Mouse (Mus musculus) E14TG2a.4 (cell line): Measurements from ENCODE around the gene Eef2k.

Experiments
- H3K27me3 ChIP-seq: 2 replicates; pipeline ENCODE4 v1.6.1; 2014; ENCODE audit warnings: low read length, control low read depth; ENCODE audit not compliant: insufficient read depth
- H3K36me3 ChIP-seq: 2 replicates; pipeline ENCODE4 v1.6.1; 2014; ENCODE audit warnings: low read length, control low read depth; ENCODE audit not compliant: insufficient read depth
- H3K4me1 ChIP-seq: replicated peaks from 2 replicates; pipeline ENCODE4 v1.6.1; 2014; ENCODE audit warnings: low read depth, low read length, control low read depth
- H3K4me3 ChIP-seq: replicated peaks from 2 replicates; pipeline ENCODE4 v1.5.1; 2014; ENCODE audit warnings: mild to moderate bottlenecking, low read length
- H3K9me3 ChIP-seq: 2 replicates; pipeline ENCODE4 v1.6.1; 2014; ENCODE audit warnings: low read length, control low read depth
- CTCF ChIP-seq: conservative IDR thresholded peaks from 2 replicates; pipeline ENCODE4 v1.5.1; 2014; ENCODE audit warnings: low read length
- NANOG ChIP-seq: IDR thresholded peaks from 2 replicates; pipeline ENCODE4 v1.6.1; 2014; ENCODE audit warnings: borderline replicate concordance, low read length, mixed read lengths
- POU5F1 ChIP-seq: IDR thresholded peaks from 2 replicates; pipeline ENCODE4 v1.6.1; 2014; ENCODE audit warnings: low read length, borderline replicate concordance

The Eef2k gene

GRCm38 (mm10) chr7:120869883-120870282 lies 27.3 kb downstream of the Eef2k start:
- Histone ChIP-seq H3K27me3 (peaks cover 3% of the 10 kb centered on the region; the same call in 1 of the 2 replicates), H3K36me3 (no peaks in the 10 kb centered on the region), H3K9me3 (no peaks in the 10 kb centered on the region), H3K4me1 (peaks cover 15% of the 10 kb centered on the region), H3K4me3 (no peak overlapping the region)
- TF ChIP-seq NANOG (no peak), CTCF (no peak), POU5F1 (no peak)

- peaks cover 15% of the 10 kb centered on the region for H3K4me1 ChIP-seq
- H3K36me3 ChIP-seq: no peaks in the 10 kb centered on the region
- no peaks in the 10 kb centered on the region for H3K9me3 ChIP-seq
- H3K27me3 ChIP-seq: peaks cover 3% of the 10 kb centered on the region; the same call in 1 of the 2 replicates
- H3K4me3 ChIP-seq: no peak overlapping the region
- TF ChIP-seq CTCF: no peak
- no peak for TF ChIP-seq NANOG
- TF ChIP-seq POU5F1: no peak
Measured at GRCm38 (mm10) chr7:120870431-120871008, 27.9 kb downstream of the Eef2k start.

DNA sequence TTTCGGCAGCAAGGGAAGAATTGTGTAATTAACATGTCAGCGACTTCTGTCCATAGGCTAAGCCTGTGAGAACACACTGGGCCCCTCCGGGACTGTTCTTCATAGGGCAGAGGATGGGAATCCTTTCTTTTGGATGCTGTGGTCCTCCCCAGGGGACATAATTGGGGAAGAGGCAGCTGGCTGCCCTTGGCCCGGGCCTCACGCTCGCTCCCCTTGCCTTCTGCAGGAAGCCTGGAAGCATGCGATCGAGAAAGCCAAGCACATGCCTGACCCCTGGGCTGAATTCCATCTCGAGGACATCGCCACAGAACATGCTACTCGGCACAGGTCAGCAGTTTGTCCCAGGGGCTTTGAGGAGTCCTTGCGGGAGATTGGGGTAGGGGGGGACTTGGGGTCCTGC lies 30.5 kb downstream of the Eef2k start:
- Histone ChIP-seq H3K9me3 (no peaks in the 10 kb centered on the region), H3K36me3 (no peaks in the 10 kb centered on the region), H3K4me3 (no peak overlapping the region), H3K4me1 (peaks cover 13% of the 10 kb centered on the region; the same call in 1 of the 2 replicates), H3K27me3 (peaks cover 3% of the 10 kb centered on the region; the same call in 1 of the 2 replicates)
- TF ChIP-seq CTCF (no peak), NANOG (no peak), POU5F1 (no peak)

DNA sequence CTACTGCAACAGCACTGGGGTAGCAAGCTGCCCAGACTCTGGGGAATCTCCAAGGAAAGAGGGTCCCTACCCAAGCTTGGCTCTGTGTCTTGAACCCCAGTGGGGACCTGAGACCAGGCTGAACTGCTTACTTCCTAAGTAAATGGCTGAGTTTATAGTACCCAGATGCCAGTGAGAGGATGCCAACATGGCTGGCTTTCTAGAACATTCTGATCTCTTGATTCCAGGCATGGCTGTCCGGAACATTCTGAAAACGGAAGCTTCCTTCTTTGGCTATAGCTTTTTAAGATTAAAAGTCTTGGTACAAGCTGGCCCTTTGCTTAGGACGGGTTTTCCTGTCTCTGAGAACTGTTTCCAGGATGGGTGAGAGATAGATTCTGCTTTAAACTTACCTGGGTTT lies 31.4 kb downstream of the Eef2k start:
- H3K4me3 ChIP-seq: no peak overlapping the region
- TF ChIP-seq POU5F1 (no peak), CTCF (no peak), NANOG (no peak)
- H3K27me3 ChIP-seq: peaks cover 3% of the 10 kb centered on the region; the same call in 1 of the 2 replicates
- H3K9me3 ChIP-seq: no peaks in the 10 kb centered on the region
- H3K36me3 ChIP-seq: no peaks in the 10 kb centered on the region
- H3K4me1 ChIP-seq: peaks cover 13% of the 10 kb centered on the region; the same call in 1 of the 2 replicates

DNA sequence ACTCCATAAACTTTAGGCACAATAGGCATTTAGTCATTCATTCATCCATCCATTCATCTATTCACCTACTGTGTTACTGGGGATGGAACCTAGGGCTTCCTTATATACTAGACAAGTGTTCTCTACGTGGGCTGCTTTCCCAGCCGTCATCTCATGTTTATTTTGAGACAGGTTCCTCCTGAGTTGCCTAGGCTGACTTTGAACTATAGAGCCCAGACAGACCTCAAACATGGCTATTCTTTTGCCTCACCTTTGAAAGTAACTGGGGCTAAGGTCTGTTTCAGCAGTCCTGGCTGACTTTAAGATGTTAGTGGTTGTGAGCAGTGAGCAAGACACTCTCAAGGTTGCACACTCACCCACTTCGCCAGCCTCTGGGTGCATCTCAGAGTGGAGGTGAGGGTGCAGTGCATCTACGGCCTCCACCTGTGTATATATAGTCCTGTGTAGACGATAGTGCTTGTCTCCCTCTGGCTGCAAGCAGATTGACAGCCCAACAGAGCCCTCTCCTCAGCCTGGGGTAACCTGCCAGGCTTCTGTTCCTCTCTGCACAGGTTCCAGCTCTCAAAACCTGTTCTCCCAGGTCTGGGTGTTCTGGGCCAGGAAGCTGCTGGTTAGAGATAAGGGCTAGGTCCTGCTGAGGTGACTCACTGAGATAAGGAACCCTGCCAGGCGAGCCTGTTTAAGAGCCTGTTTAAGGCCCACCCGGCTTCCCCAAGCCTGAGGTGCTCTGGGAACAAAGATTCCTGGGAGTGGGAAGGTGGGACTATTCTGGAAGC lies 32.3 kb downstream of the Eef2k start:
- Histone ChIP-seq H3K9me3 (no peaks in the 10 kb centered on the region), H3K4me3 (no peak overlapping the region), H3K36me3 (0 out of 2 replicates have a peak, but pooled peaks cover 1% of the 10 kb centered on the region), H3K4me1 (peaks cover 13% of the 10 kb centered on the region; the same call in 1 of the 2 replicates), H3K27me3 (peaks cover 3% of the 10 kb centered on the region; the same call in 1 of the 2 replicates)
- no peak for TF ChIP-seq NANOG
- TF ChIP-seq POU5F1: no peak
- no peak for TF ChIP-seq CTCF

DNA sequence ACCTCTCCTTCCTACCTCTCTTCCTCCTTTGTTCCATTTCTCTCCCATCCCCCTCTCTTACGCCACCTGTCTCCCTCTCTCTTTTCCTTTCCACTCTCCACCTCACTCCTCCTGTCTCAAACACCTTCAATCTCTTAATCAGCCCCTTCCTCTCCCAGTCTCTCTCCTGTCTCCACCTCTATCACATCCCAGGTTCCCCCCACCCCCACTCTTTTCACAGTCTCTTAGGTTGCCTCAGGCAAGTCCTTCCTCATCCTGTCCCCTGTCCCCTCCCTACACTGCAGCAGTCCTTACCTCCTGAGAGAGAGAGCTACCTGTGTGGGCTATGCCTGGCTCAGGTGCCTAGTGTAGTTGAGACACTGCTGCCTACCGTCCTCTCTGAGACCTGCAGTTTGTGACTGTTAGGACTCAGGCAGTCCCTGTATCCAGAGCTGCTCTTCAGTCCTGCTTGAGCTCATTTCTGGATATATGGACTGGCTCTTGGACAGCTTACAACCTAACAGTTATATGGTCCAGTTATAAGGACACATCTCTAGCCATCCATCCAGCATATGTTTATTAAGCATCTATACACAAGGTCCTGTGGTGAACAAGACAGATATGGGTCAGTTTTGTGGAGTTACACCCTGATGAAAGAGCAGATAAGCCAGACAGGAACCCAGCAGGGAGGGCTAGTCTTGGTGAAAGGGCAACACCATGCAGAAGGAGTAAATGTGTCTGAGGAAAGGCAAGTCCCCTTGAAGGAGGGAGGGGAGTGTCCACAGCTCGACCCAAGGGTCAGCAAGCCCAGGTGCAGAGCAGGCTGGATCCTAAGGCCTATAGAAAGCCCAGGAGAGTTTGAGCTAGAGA lies 33.1 kb downstream of the Eef2k start:
- no peak for TF ChIP-seq CTCF
- TF ChIP-seq POU5F1: no peak
- TF ChIP-seq NANOG: no peak
- Histone ChIP-seq H3K36me3 (peaks cover 9% of the 10 kb centered on the region), H3K4me1 (peaks cover 13% of the 10 kb centered on the region; the same call in 1 of the 2 replicates), H3K4me3 (no peak overlapping the region), H3K27me3 (peaks cover 3% of the 10 kb centered on the region; the same call in 1 of the 2 replicates), H3K9me3 (no peaks in the 10 kb centered on the region)

- Histone ChIP-seq H3K4me3 (no peak overlapping the region), H3K4me1 (peaks cover 13% of the 10 kb centered on the region; the same call in 1 of the 2 replicates), H3K9me3 (no peaks in the 10 kb centered on the region), H3K27me3 (peaks cover 3% of the 10 kb centered on the region; the same call in 1 of the 2 replicates), H3K36me3 (peaks cover 21% of the 10 kb centered on the region)
- no peak for TF ChIP-seq NANOG
- TF ChIP-seq POU5F1: no peak
- no peak for TF ChIP-seq CTCF
Measured at GRCm38 (mm10) chr7:120878271-120878670, 35.6 kb downstream of the Eef2k start.

GRCm38 (mm10) chr7:120879972-120880371 lies 37.3 kb downstream of the Eef2k start:
- Histone ChIP-seq H3K4me1 (peaks cover 12% of the 10 kb centered on the region; the same call in 1 of the 2 replicates), H3K36me3 (peaks cover 31% of the 10 kb centered on the region), H3K27me3 (no peaks in the 10 kb centered on the region), H3K4me3 (no peak overlapping the region), H3K9me3 (peaks cover 9% of the 10 kb centered on the region)
- no peak for TF ChIP-seq POU5F1
- no peak for TF ChIP-seq CTCF
